Mouse (Mus musculus) hindbrain, embryonic 12.5 days (tissue): ENCODE measurements around the gene Tmem131. TPM values are rescaled to one million over a fixed set of nuclear protein-coding genes. Genes with fewer than 3 reads are reported as not detected.
"Not testable (repeated sequence)": the region's sequence is repeated elsewhere in the genome, so short reads cannot be mapped to it uniquely, and the experiment has no call there.

Experiments used
- ATAC-seq: fragments of 200-750 bp; cut with Nextera tagmentation; 2 replicates; pipeline ENCODE4 v1.8.0; 2017; ENCODE audit warnings: moderate TSS enrichment; ENCODE audit not compliant: low FRiP score
- H3K27ac ChIP-seq: fragments of 300-500 bp; sonication (generic); 2 replicates; pipeline ENCODE4 v1.5.1; 2016; ENCODE audit warnings: mild to moderate bottlenecking
- H3K27me3 ChIP-seq: fragments of 300-500 bp; sonication (generic); 2 replicates; pipeline ENCODE4 v1.6.1; 2016; ENCODE audit warnings: mild to moderate bottlenecking
- H3K36me3 ChIP-seq: fragments of 300-500 bp; sonication (generic); 2 replicates; pipeline ENCODE4 v1.6.1; 2016; ENCODE audit warnings: mild to moderate bottlenecking
- H3K4me1 ChIP-seq: fragments of 300-500 bp; sonication (generic); 2 replicates; pipeline ENCODE4 v1.6.1; 2016
- H3K4me2 ChIP-seq: fragments of 300-500 bp; sonication (generic); replicated peaks from 2 replicates; pipeline ENCODE4 v1.6.1; 2016; ENCODE audit warnings: mild to moderate bottlenecking
- H3K4me3 ChIP-seq: fragments of 300-500 bp; sonication (generic); 2 replicates; pipeline ENCODE4 v1.5.1; 2016; ENCODE audit warnings: mild to moderate bottlenecking
- H3K9ac ChIP-seq: fragments of 300-500 bp; sonication (generic); 2 replicates; pipeline ENCODE4 v1.6.1; 2016; ENCODE audit warnings: mild to moderate bottlenecking, moderate library complexity
- H3K9me3 ChIP-seq: fragments of 300-500 bp; sonication (generic); replicated peaks from 2 replicates; pipeline ENCODE4 v1.6.1; 2016; ENCODE audit warnings: mild to moderate bottlenecking
- WGBS: fragments of 180-500 bp; shearing (Covaris S2); methylation state at CpG from one replicate; pipeline ENCODE4 v1.1.7; 2016; 5-methylcytosine and 5-hydroxymethylcytosine counted together
- polyA plus RNA-seq: library from polyadenylated mRNA; unstranded; fragments of >200 nt; fragmentation: Nextera tagmentation; extraction: Ambion mirVana; gene quantifications from 2 replicates; pipeline ENCODE4 v1.2.1, GENCODE M21; 2016

Gene Tmem131
- polyA plus RNA-seq, 1 experiment from 2014 or later = 18.2 TPM

GRCm38 (mm10) chr1:36835593-36835992, 107.9 kb downstream of the Tmem131 start:
- Histone ChIP-seq H3K4me1 (no peaks in the 10 kb centered on the region; the same call in 1 of the 2 replicates), H3K9me3 (no peaks in the 10 kb centered on the region), H3K9ac (no peak overlapping the region), H3K27me3 (no peaks in the 10 kb centered on the region), H3K4me2 (no peak overlapping the region), H3K4me3 (no peak overlapping the region), H3K27ac (no peak overlapping the region), H3K36me3 (peaks cover 43% of the 10 kb centered on the region)
- no peak for ATAC-seq
- WGBS = 98% methylated on average over 3 of the region's 3 CpGs

DNA sequence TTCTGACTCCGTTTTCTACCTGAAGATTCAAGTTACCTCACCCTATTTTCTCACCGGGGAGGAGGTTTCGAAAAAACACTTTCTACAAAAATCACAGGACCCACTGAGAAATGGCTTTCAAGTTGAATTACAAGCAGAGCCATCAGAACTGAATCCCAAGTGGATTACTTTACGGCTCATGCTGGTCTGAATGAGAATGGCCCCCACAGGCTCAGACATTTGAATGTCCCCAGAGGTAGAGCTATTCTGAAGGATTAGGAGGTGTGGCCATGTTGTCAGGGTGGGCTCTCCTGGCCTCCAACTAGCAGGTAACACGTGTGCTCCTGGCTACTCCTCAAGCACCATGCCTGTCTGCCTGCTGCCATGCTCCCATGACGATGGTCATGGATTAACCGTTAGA, 109.4 kb downstream of the Tmem131 start:
- H3K9ac ChIP-seq = no peak overlapping the region

GRCm38 (mm10) chr1:36830913-36831866, 112.3 kb downstream of the Tmem131 start:
- no peaks in the 10 kb centered on the region for H3K9me3 ChIP-seq
- peaks cover 46% of the 10 kb centered on the region for H3K36me3 ChIP-seq
- no peak for ATAC-seq
- no peak overlapping the region for H3K27ac ChIP-seq
- H3K9ac ChIP-seq = no peak overlapping the region
- H3K4me2 ChIP-seq = no peak overlapping the region
- H3K4me1 ChIP-seq = no peaks in the 10 kb centered on the region; the same call in 1 of the 2 replicates
- no peaks in the 10 kb centered on the region for H3K27me3 ChIP-seq
- 64% methylated on average over 14 of the region's 14 CpGs for WGBS
- no peak overlapping the region for H3K4me3 ChIP-seq

More for the DNA sequence above, 109.4 kb downstream of the Tmem131 start:
- Histone ChIP-seq H3K27me3 (no peaks in the 10 kb centered on the region), H3K36me3 (peaks cover 40% of the 10 kb centered on the region), H3K27ac (no peak overlapping the region), H3K4me1 (no peaks in the 10 kb centered on the region; the same call in 1 of the 2 replicates), H3K9me3 (no peaks in the 10 kb centered on the region), H3K4me2 (no peak overlapping the region), H3K4me3 (no peak overlapping the region)
- WGBS = 95% methylated on average over 7 of the region's 7 CpGs
- no peak for ATAC-seq

GRCm38 (mm10) chr1:36824356-36824755, 119.1 kb downstream of the Tmem131 start:
- ATAC-seq = no peak

DNA sequence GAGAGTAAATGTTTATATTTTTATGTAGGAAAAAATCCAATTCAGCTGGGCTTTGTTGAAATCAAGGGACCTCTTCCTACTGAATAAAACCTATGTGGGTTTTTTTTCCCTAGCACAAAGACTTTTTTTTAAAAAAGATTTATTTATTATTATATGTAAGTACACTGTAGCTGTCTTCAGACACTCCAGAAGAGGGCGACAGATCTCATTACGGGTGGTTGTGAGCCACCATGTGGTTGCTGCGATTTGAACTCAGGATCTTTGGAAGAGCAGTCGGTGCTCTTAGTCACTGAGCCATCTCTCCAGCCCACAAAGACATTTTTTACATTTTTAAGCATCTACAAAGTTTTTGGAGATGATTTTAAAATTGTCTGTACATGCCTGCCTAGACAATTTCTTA, 121.5 kb downstream of the Tmem131 start:
- H3K9me3 ChIP-seq, H3K4me3 ChIP-seq, ATAC-seq, H3K4me1 ChIP-seq, H3K27ac ChIP-seq, H3K4me2 ChIP-seq, H3K9ac ChIP-seq, H3K27me3 ChIP-seq: not testable (repeated sequence)
- peaks cover 74% of the 10 kb centered on the region for H3K36me3 ChIP-seq
- WGBS = 85% methylated on average over 4 of the region's 4 CpGs

More at GRCm38 (mm10) chr1:36824356-36824755, 119.1 kb downstream of the Tmem131 start:
- Histone ChIP-seq H3K4me2 (no peak overlapping the region), H3K36me3 (peaks cover 65% of the 10 kb centered on the region), H3K4me1 (no peaks in the 10 kb centered on the region), H3K9ac (no peak overlapping the region), H3K27me3 (no peaks in the 10 kb centered on the region), H3K4me3 (no peak overlapping the region), H3K27ac (no peak overlapping the region), H3K9me3 (no peaks in the 10 kb centered on the region)
- WGBS = 96% methylated on average over 5 of the region's 5 CpGs

DNA sequence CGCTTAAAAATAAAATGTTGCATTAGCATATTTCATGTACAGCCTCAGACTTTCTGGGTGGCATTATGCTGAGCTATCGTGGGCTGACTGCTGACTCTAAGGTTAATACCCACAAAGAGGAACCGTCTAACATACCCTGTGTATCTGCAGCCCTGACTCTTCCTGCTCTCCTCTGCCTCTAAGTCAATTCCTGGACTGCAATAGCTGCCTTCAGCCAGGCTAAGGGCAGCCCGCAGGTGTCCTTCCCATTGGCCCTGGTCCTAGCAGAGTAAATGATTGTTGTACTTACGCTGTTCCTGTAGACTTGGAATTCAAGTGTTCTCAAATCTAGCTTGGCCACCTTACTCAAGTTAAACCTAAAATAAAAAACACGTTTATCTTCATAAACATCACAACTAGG, 128.3 kb downstream of the Tmem131 start:
- Histone ChIP-seq H3K4me3 (no peak overlapping the region), H3K27ac (no peak overlapping the region), H3K36me3 (peaks cover 75% of the 10 kb centered on the region), H3K9me3 (no peaks in the 10 kb centered on the region), H3K9ac (no peak overlapping the region), H3K27me3 (no peaks in the 10 kb centered on the region), H3K4me1 (no peaks in the 10 kb centered on the region), H3K4me2 (no peak overlapping the region)
- WGBS = 92% methylated on average over 6 of the region's 6 CpGs
- no peak for ATAC-seq

GRCm38 (mm10) chr1:36814271-36814903, 129.1 kb downstream of the Tmem131 start:
- no peak for ATAC-seq
- Histone ChIP-seq H3K9ac (no peak overlapping the region), H3K9me3 (no peaks in the 10 kb centered on the region), H3K4me3 (no peak overlapping the region), H3K4me2 (no peak overlapping the region), H3K27ac (no peak overlapping the region), H3K27me3 (no peaks in the 10 kb centered on the region), H3K4me1 (no peaks in the 10 kb centered on the region), H3K36me3 (peaks cover 78% of the 10 kb centered on the region)
- WGBS = 85% methylated on average over 5 of the region's 5 CpGs

DNA sequence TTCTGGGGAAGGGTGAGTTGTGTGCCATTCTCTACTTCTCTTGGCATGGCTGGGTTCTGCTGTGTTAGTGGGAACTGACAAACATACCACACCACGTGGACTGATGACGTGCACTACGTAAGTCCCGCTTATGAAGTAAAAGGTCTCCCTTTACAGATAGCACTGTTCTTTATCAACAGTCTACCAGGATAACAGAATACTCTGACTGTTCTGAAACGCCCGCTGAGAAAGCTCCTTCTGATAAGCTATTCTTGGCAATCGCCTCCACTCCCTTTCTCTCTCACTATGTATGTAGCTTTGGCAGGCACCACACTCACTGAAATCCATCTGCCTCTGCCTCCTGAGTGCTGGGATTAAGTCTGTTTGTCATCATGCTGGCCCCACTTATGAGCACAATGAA, 130.1 kb downstream of the Tmem131 start:
- Histone ChIP-seq H3K4me1 (no peaks in the 10 kb centered on the region), H3K27me3 (no peaks in the 10 kb centered on the region), H3K9me3 (no peaks in the 10 kb centered on the region), H3K4me2 (no peak overlapping the region), H3K27ac (no peak overlapping the region), H3K36me3 (peaks cover 84% of the 10 kb centered on the region), H3K9ac (no peak overlapping the region), H3K4me3 (no peak overlapping the region)
- no peak for ATAC-seq
- WGBS = 94% methylated on average over 7 of the region's 7 CpGs

- 93% methylated on average over 7 of the region's 7 CpGs for WGBS
- no peak for ATAC-seq
Observed at GRCm38 (mm10) chr1:36811806-36812205, 131.7 kb downstream of the Tmem131 start.

DNA sequence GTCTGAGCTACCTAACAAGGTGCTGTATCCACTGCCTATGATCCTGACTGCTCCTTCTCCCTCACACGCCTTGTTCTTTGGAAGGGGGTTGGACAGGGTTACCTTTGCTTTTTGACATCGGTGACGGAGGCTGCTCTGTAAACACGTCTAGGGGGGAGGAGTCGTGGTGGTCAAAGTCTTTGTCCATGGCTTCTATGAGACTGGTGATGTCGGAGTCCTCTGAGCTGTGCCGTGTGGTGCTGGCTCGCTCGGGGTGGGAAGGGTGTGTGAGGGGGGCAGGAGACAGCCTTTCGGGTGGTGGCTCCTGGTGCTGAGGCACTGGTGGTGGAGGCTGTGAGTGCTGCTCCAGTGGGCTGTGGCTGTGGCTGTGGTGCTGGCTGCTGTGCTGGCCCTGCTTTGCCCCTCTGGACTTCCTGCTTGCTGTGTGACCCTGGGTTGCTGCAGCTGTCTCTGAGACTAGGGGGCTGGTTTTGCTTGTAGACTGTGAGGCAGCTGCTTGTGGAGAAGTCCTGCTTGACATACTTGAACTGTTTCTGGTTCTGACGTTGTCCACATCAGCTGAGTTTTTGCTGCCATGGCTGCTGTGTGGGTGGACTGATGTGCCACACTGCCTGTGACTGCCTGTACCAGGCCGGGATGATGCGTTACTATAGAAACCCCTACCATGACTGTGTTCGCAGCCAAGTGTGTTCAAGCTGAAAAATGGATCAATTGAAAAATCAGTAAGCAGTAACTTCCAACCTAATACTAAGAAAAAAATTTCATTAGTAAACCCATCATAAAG, 135.5 kb downstream of the Tmem131 start:
- Histone ChIP-seq H3K4me1 (no peaks in the 10 kb centered on the region), H3K27ac (no peak overlapping the region), H3K36me3 (peaks cover 88% of the 10 kb centered on the region), H3K9me3 (no peaks in the 10 kb centered on the region), H3K9ac (no peak overlapping the region), H3K4me3 (no peak overlapping the region), H3K4me2 (no peak overlapping the region), H3K27me3 (no peaks in the 10 kb centered on the region)
- WGBS = 93% methylated on average over 14 of the region's 14 CpGs
- no peak for ATAC-seq

More at GRCm38 (mm10) chr1:36811806-36812205, 131.7 kb downstream of the Tmem131 start:
- H3K27ac ChIP-seq = no peak overlapping the region
- no peak overlapping the region for H3K9ac ChIP-seq
- H3K4me2 ChIP-seq = no peak overlapping the region
- no peaks in the 10 kb centered on the region for H3K27me3 ChIP-seq
- peaks cover 84% of the 10 kb centered on the region for H3K36me3 ChIP-seq
- H3K4me3 ChIP-seq = no peak overlapping the region
- no peaks in the 10 kb centered on the region for H3K4me1 ChIP-seq
- H3K9me3 ChIP-seq = no peaks in the 10 kb centered on the region

- Histone ChIP-seq H3K36me3 (peaks cover 90% of the 10 kb centered on the region), H3K27ac (no peak overlapping the region), H3K4me1 (no peaks in the 10 kb centered on the region), H3K4me2 (no peak overlapping the region), H3K9ac (no peak overlapping the region), H3K4me3 (no peak overlapping the region), H3K27me3 (no peaks in the 10 kb centered on the region), H3K9me3 (no peaks in the 10 kb centered on the region)
- WGBS = 96% methylated on average over 1 of the region's 1 CpGs
- no peak for ATAC-seq
Observed at GRCm38 (mm10) chr1:36807086-36807485, 136.4 kb downstream of the Tmem131 start.
